Mouse (Mus musculus): ENCODE data around the gene Acta2. TPM values are rescaled to one million over a fixed set of nuclear protein-coding genes. Genes with fewer than 3 reads are reported as not detected.

Acta2 gene
- polyA plus RNA-seq, 1 experiment from 2014 or later, result 2,412 TPM

DNA sequence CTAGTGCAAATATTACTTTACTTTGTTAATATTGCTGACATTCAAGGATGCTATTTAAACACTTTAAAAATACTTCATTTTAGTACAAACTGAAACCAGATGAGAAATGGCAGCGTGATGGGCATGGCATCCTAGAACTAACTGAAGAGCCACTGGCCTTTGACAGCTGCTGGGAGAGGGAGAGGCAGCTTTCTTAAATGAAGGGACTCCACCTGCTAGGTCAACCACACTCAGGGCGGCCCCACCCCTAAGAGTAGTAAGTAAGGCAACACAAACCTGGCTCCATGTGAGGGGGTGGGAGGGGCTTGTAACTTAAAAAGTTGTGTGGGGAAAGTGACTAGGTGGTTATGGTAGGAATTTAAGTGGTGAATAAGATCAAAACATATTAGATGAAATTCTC, 52.7 kb downstream of the Acta2 start:
- Histone ChIP-seq H3K4me3 (replicated peaks; ENCODE audit: low read length) (no peak overlapping the region), H3K4me2 (ENCODE audit: low read depth, low read length) (no peak overlapping the region), H3K27me3 (ENCODE audit: control insufficient read depth, insufficient read depth, low read length) (no peaks in the 10 kb centered on the region), H3K9me3 (replicated peaks; ENCODE audit: control insufficient read depth, low read length) (no peaks in the 10 kb centered on the region), H3K4me1 (ENCODE audit: control insufficient read depth, insufficient read depth, low read length) (no peaks in the 10 kb centered on the region), H3K27ac (ENCODE audit: low read length) (no peak overlapping the region), H3K36me3 (ENCODE audit: control insufficient read depth, insufficient read depth, low read length) (no peaks in the 10 kb centered on the region), H3K9ac (ENCODE audit: low read length) (no peak overlapping the region)
- no peak for ATAC-seq (ENCODE audit: insufficient read depth, low FRiP score)
- 76% methylated on average over 2 of the region's 2 CpGs for WGBS

DNA sequence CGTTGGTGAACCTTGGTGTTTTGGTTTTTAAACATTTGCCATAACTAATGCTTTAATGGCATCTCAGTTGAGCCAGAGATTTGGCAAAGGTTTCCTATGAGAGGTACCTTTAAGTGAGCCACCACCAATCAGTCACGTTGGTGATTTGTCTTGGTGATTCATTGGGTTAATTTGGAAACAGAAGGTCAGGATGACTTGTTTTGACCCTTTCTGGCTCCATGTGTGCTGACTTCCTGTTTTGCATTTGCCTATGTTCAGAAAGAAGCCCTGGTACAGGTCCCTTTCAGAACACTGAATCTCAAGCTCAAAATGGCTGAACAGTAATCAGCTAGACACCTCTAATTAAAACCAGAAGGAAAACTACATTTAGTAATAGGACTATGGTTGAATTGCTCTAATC, 55.9 kb downstream of the Acta2 start:
- no peak for ATAC-seq (ENCODE audit: insufficient read depth, low FRiP score)
- no peak overlapping the region for H3K27ac ChIP-seq (ENCODE audit: low read length)
- no peak overlapping the region for H3K4me2 ChIP-seq (ENCODE audit: low read depth, low read length)
- no peaks in the 10 kb centered on the region for H3K27me3 ChIP-seq (ENCODE audit: control insufficient read depth, insufficient read depth, low read length)
- H3K9ac ChIP-seq (ENCODE audit: low read length), result no peak overlapping the region
- H3K9me3 ChIP-seq (replicated peaks; ENCODE audit: control insufficient read depth, low read length), result no peaks in the 10 kb centered on the region
- WGBS, result 64% methylated on average over 2 of the region's 2 CpGs
- H3K4me1 ChIP-seq (ENCODE audit: control insufficient read depth, insufficient read depth, low read length), result no peaks in the 10 kb centered on the region
- no peak overlapping the region for H3K4me3 ChIP-seq (replicated peaks; ENCODE audit: low read length)
- H3K36me3 ChIP-seq (ENCODE audit: control insufficient read depth, insufficient read depth, low read length), result no peaks in the 10 kb centered on the region

GRCm38 (mm10) chr19:34198901-34199300, 56.5 kb downstream of the Acta2 start:
- Histone ChIP-seq H3K9ac (ENCODE audit: low read length) (no peak overlapping the region), H3K27ac (ENCODE audit: low read length) (no peak overlapping the region), H3K9me3 (replicated peaks; ENCODE audit: control insufficient read depth, low read length) (no peaks in the 10 kb centered on the region), H3K4me2 (ENCODE audit: low read depth, low read length) (no peak overlapping the region), H3K4me1 (ENCODE audit: control insufficient read depth, insufficient read depth, low read length) (no peaks in the 10 kb centered on the region), H3K36me3 (ENCODE audit: control insufficient read depth, insufficient read depth, low read length) (no peaks in the 10 kb centered on the region), H3K4me3 (replicated peaks; ENCODE audit: low read length) (no peak overlapping the region), H3K27me3 (ENCODE audit: control insufficient read depth, insufficient read depth, low read length) (no peaks in the 10 kb centered on the region)
- 75% methylated on average over 4 of the region's 4 CpGs for WGBS
- ATAC-seq (ENCODE audit: insufficient read depth, low FRiP score), result no peak

GRCm38 (mm10) chr19:34198066-34198465, 57.3 kb downstream of the Acta2 start:
- Histone ChIP-seq H3K9me3 (replicated peaks; ENCODE audit: control insufficient read depth, low read length) (no peaks in the 10 kb centered on the region), H3K4me2 (ENCODE audit: low read depth, low read length) (no peak overlapping the region), H3K4me1 (ENCODE audit: control insufficient read depth, insufficient read depth, low read length) (no peaks in the 10 kb centered on the region), H3K4me3 (replicated peaks; ENCODE audit: low read length) (no peak overlapping the region), H3K27me3 (ENCODE audit: control insufficient read depth, insufficient read depth, low read length) (no peaks in the 10 kb centered on the region), H3K36me3 (ENCODE audit: control insufficient read depth, insufficient read depth, low read length) (no peaks in the 10 kb centered on the region), H3K27ac (ENCODE audit: low read length) (no peak overlapping the region), H3K9ac (ENCODE audit: low read length) (no peak overlapping the region)
- no peak for ATAC-seq (ENCODE audit: insufficient read depth, low FRiP score)
- 100% methylated on average over 1 of the region's 1 CpGs for WGBS

DNA sequence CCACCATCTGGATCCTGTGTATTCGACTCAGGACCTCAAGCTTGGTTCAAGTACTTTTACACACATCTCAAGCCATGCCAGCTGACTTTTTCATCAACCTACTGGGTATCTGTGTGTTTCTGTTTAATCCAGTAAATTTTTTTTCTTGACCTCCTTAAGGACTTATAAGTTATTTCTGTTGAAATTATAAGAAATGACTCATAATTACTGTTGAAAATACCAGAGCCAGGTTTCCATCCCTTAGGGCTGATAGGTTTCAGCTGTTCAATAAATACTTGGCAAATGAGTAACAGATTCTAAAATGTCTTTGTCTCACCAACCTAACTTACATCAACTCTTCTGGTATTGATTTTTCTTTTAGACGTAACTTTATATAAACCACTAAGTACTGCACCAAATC, 60.4 kb downstream of the Acta2 start:
- H3K9ac ChIP-seq (ENCODE audit: low read length), result no peak overlapping the region
- H3K27me3 ChIP-seq (ENCODE audit: control insufficient read depth, insufficient read depth, low read length), result no peaks in the 10 kb centered on the region
- no peaks in the 10 kb centered on the region for H3K4me1 ChIP-seq (ENCODE audit: control insufficient read depth, insufficient read depth, low read length)
- no peak overlapping the region for H3K4me2 ChIP-seq (ENCODE audit: low read depth, low read length)
- no peak overlapping the region for H3K27ac ChIP-seq (ENCODE audit: low read length)
- ATAC-seq (ENCODE audit: insufficient read depth, low FRiP score), result no peak
- WGBS, result 35% methylated on average over 2 of the region's 2 CpGs
- H3K9me3 ChIP-seq (replicated peaks; ENCODE audit: control insufficient read depth, low read length), result no peaks in the 10 kb centered on the region
- no peak overlapping the region for H3K4me3 ChIP-seq (replicated peaks; ENCODE audit: low read length)
- H3K36me3 ChIP-seq (ENCODE audit: control insufficient read depth, insufficient read depth, low read length), result no peaks in the 10 kb centered on the region

- Histone ChIP-seq H3K4me3 (replicated peaks; ENCODE audit: low read length) (no peak overlapping the region), H3K4me2 (ENCODE audit: low read depth, low read length) (peak overlapping the region; percentile 94)
- 93% methylated on average over 6 of the region's 6 CpGs for WGBS
These were observed 61.2 kb downstream of the Acta2 start for GRCm38 (mm10) chr19:34194132-34194745.

GRCm38 (mm10) chr19:34193683-34194082, 61.7 kb downstream of the Acta2 start:
- H3K36me3 ChIP-seq (ENCODE audit: control insufficient read depth, insufficient read depth, low read length), result no peaks in the 10 kb centered on the region
- H3K4me3 ChIP-seq (replicated peaks; ENCODE audit: low read length), result peak overlapping the region; percentile 82
- peak overlapping the region; percentile 94 for H3K4me2 ChIP-seq (ENCODE audit: low read depth, low read length)
- H3K9me3 ChIP-seq (replicated peaks; ENCODE audit: control insufficient read depth, low read length), result no peaks in the 10 kb centered on the region
- 61% methylated on average over 9 of the region's 9 CpGs for WGBS
- H3K9ac ChIP-seq (ENCODE audit: low read length), result peak overlapping the region; percentile 87; the same call in 1 of the 2 replicates
- no peaks in the 10 kb centered on the region for H3K27me3 ChIP-seq (ENCODE audit: control insufficient read depth, insufficient read depth, low read length)
- no peaks in the 10 kb centered on the region for H3K4me1 ChIP-seq (ENCODE audit: control insufficient read depth, insufficient read depth, low read length)
- no peak for ATAC-seq (ENCODE audit: insufficient read depth, low FRiP score)
- H3K27ac ChIP-seq (ENCODE audit: low read length), result no peak overlapping the region

More at GRCm38 (mm10) chr19:34194132-34194745, 61.2 kb downstream of the Acta2 start:
- no peak for ATAC-seq (ENCODE audit: insufficient read depth, low FRiP score)
- no peaks in the 10 kb centered on the region for H3K4me1 ChIP-seq (ENCODE audit: control insufficient read depth, insufficient read depth, low read length)
- H3K9me3 ChIP-seq (replicated peaks; ENCODE audit: control insufficient read depth, low read length), result no peaks in the 10 kb centered on the region
- H3K27ac ChIP-seq (ENCODE audit: low read length), result no peak overlapping the region
- no peaks in the 10 kb centered on the region for H3K36me3 ChIP-seq (ENCODE audit: control insufficient read depth, insufficient read depth, low read length)
- H3K9ac ChIP-seq (ENCODE audit: low read length), result no peak overlapping the region
- no peaks in the 10 kb centered on the region for H3K27me3 ChIP-seq (ENCODE audit: control insufficient read depth, insufficient read depth, low read length)

DNA sequence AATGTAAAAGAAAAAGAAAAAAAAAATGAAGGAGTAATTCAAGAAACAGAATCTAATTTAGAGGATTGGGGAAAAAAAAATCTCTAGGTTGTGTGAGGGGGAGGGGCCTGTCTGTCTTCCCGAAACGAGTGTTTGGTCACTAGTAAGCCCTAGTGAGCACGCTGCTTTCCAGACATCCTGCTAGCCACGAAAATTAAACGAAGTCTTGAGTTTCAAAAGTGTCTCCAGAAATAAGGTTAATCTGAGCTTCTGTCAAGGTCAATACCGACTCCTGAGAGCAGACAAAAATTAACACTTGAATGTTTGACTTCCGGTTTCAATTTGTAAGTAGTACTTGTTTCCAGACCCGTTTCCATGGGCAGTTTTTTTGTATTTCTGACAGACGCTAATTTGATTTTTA, 62.2 kb downstream of the Acta2 start:
- H3K27ac ChIP-seq (ENCODE audit: low read length), result no peak overlapping the region; the same call in 1 of the 2 replicates
- no peaks in the 10 kb centered on the region for H3K9me3 ChIP-seq (replicated peaks; ENCODE audit: control insufficient read depth, low read length)
- no peaks in the 10 kb centered on the region for H3K4me1 ChIP-seq (ENCODE audit: control insufficient read depth, insufficient read depth, low read length)
- WGBS, result 2% methylated on average over 9 of the region's 9 CpGs
- peak overlapping the region; percentile 87 for H3K9ac ChIP-seq (ENCODE audit: low read length)
- peak overlapping the region; percentile 94 for H3K4me2 ChIP-seq (ENCODE audit: low read depth, low read length)
- H3K27me3 ChIP-seq (ENCODE audit: control insufficient read depth, insufficient read depth, low read length), result no peaks in the 10 kb centered on the region
- no peaks in the 10 kb centered on the region for H3K36me3 ChIP-seq (ENCODE audit: control insufficient read depth, insufficient read depth, low read length)
- peak overlapping the region; percentile 82 for H3K4me3 ChIP-seq (replicated peaks; ENCODE audit: low read length)
- no peak for ATAC-seq (ENCODE audit: insufficient read depth, low FRiP score)

DNA sequence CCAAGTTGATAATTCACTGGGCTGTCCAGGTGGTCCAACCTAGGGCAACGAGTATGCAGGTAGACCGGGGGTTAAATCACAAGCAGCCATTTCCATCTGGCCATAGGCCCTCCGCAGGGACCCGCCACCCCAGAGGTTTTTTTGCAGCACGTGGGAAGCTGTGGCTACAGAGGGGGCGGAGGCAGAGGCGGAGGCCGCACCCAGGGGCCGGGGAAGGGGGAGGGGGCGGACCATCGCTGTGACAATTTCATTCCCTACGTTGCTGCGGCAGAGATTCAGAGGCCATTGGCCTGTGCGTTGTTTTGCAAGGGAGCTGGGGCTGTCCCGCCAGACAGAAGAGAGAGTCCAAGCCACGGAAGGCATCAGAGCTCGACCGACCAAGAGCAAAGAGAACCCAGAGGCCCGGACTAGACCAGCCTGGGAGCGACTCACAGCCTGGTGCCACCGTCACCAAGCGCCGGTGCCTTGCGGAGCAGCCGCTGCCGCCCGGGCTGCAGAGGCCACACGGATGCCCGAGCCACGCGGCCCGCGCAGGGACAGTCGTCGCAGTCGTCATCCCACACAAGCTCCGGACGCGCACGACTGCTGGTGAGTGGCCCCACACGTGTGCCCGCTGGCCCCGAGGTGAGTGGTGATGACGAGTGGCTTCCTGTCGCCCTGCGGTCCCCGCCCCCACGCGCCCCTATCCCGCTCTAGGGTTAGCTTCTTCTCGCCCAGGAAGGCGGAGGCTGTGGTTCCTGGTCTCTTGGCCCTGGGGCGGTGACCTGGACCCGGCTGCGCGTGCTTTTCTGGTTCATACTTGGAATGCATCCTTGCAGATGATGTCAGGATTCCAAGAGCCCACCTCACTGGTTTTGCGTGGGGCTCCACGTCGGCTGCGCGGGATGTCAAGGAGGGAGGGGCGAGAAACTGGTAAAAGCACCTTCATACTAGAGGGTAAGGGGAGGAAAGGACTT, 63.1 kb downstream of the Acta2 start, which contains the start of gene Stambpl1:
Gene Stambpl1 (plus strand): TSS at position 222 of the 956 bp plus-strand sequence.
- Histone ChIP-seq H3K9me3 (replicated peaks; ENCODE audit: control insufficient read depth, low read length) (no peaks in the 10 kb centered on the region), H3K4me3 (replicated peaks; ENCODE audit: low read length) (peak within 1 kb of the TSS; percentile 82), H3K9ac (ENCODE audit: low read length) (peak within 1 kb of the TSS; percentile 87), H3K4me2 (ENCODE audit: low read depth, low read length) (peak within 1 kb of the TSS; percentile 94), H3K27me3 (ENCODE audit: control insufficient read depth, insufficient read depth, low read length) (no peaks in the 10 kb centered on the region), H3K36me3 (ENCODE audit: control insufficient read depth, insufficient read depth, low read length) (no peaks in the 10 kb centered on the region), H3K27ac (ENCODE audit: low read length) (peak within 1 kb of the TSS; percentile 80), H3K4me1 (ENCODE audit: control insufficient read depth, insufficient read depth, low read length) (no peaks in the 10 kb centered on the region)
- under 1% methylated on average over 62 of the region's 62 CpGs for WGBS
- ATAC-seq (ENCODE audit: insufficient read depth, low FRiP score), result peak; percentile 90
